In the genomic region with DNA sequence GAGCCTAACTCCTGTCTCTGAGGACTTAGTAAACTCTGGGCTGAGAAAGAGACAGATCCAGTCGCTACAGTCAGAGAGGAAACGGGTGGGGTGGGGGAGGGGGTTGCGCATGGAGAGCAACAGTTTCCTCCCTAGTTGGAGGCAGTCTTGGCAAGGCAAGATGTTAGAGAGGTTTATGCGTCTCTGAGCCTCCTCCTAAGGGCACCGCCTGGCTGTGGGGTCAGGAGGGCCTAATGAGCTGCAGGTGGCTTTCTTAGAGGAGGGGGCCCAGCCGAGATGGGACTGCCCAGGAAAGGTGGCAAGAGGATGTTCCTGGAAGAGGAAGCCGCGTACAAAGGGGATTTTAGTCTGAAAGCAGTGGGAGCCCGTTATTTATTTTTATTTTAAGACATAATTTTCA, we compare ENCODE assay signal across 14 mouse cellular contexts. TPM values are rescaled to one million over a fixed set of nuclear protein-coding genes. Genes with fewer than 3 reads are reported as not detected.
A peak's percentile ranks its signal among the peaks of the same experiment; 100 is the strongest.
DNase-seq lines count a peak whose midpoint lies in the region; ATAC-seq and TF ChIP-seq lines count a peak whose summit lies in the region.
"Had no signal": no experiment of that assay in that cellular context is flagged by ENCODE, and none has a peak within 500 bp of the region (broad histone marks: within the 10 kb centered on the region; RNA-seq: fewer than 3 reads in every experiment).

No protein-coding gene starts in this region.

- WGBS in forebrain, embryonic 11.5 days: 7% methylated on average over 9 of the region's 9 CpGs
- WGBS in forebrain, embryonic 13.5 days: 14% methylated on average over 9 of the region's 9 CpGs
- WGBS in small intestine, adult 2 months: 42% methylated on average over 9 of the region's 9 CpGs

- no peak overlapping the region for H3K4me2 ChIP-seq in forebrain, embryonic 11.5 days (ENCODE audit: low read depth, low read length, severe bottlenecking)
- H3K4me2 ChIP-seq in forebrain, embryonic 13.5 days: no peak overlapping the region

- H3K27ac ChIP-seq in forebrain, embryonic 11.5 days (ENCODE audit: low read depth, low read length): no peak overlapping the region
- H3K27ac ChIP-seq in forebrain, embryonic 13.5 days: no peak overlapping the region
- H3K27ac ChIP-seq in small intestine, adult 2 months (ENCODE audit: insufficient read depth, low read depth, low read length): no peak overlapping the region
- H3K27ac ChIP-seq: intestine, embryonic 15.5 days had no signal

- H3K27me3 ChIP-seq in forebrain, embryonic 11.5 days (ENCODE audit: control insufficient read depth, insufficient read depth, low read length): peaks cover 34% of the 10 kb centered on the region
- H3K27me3 ChIP-seq in forebrain, embryonic 13.5 days: peaks cover 51% of the 10 kb centered on the region
- peaks cover 4% of the 10 kb centered on the region; the same call in 1 of the 2 replicates for H3K27me3 ChIP-seq in small intestine, adult 2 months (ENCODE audit: control insufficient read depth, insufficient read depth, low read length)

- no peaks in the 10 kb centered on the region for H3K9me3 ChIP-seq in forebrain, embryonic 11.5 days (ENCODE audit: control insufficient read depth, low read length)
- H3K9me3 ChIP-seq in forebrain, embryonic 13.5 days (replicated peaks): no peaks in the 10 kb centered on the region
- H3K9me3 ChIP-seq: intestine, embryonic 15.5 days had no signal

- H3K4me3 ChIP-seq in forebrain, embryonic 11.5 days (ENCODE audit: low read depth, low read length): no peak overlapping the region
- no peak overlapping the region for H3K4me3 ChIP-seq in forebrain, embryonic 13.5 days
- peak overlapping the region; percentile 35 for H3K4me3 ChIP-seq in small intestine, adult 2 months (ENCODE audit: low read depth, low read length)
- H3K4me3 ChIP-seq: erythroblast, embryonic 14.5 days had no signal

- peak; percentile 57 for DNase-seq in forebrain, embryonic 11.5 days (ENCODE audit: low spot score)
- peak; percentile 9 for DNase-seq in kidney, postnatal 14 days
- DNase-seq in kidney, postnatal 25 days: no peak
- DNase-seq in thymus, postnatal 0 days (ENCODE audit: low spot score): peak; percentile 52
- no peak for DNase-seq in thymus, adult 18-20 months
- DNase-seq: cerebellum, postnatal 25 days; left cerebral cortex, postnatal 4 days; liver, postnatal 0 days; right cerebral cortex, postnatal 4 days had no signal

- peaks cover 2% of the 10 kb centered on the region for H3K4me1 ChIP-seq in forebrain, embryonic 11.5 days (replicated peaks; ENCODE audit: control insufficient read depth, insufficient read depth, low read length)
- peaks cover 11% of the 10 kb centered on the region for H3K4me1 ChIP-seq in forebrain, embryonic 13.5 days
- H3K4me1 ChIP-seq in small intestine, adult 2 months (ENCODE audit: control insufficient read depth, insufficient read depth, insufficient read length, low read length): peaks cover 15% of the 10 kb centered on the region

- TF ChIP-seq POLR2A in small intestine, adult 2 months (IDR thresholded peaks at IDR 0.05; ENCODE audit: low read depth, low read length): no peak

- TF ChIP-seq CTCF in small intestine, adult 2 months (IDR thresholded peaks at IDR 0.05; ENCODE audit: extremely low read depth, insufficient read length, insufficient replicate concordance, low read depth, low read length): no peak

- H3K9ac ChIP-seq in forebrain, embryonic 11.5 days (ENCODE audit: low read length): no peak overlapping the region
- no peak overlapping the region for H3K9ac ChIP-seq in forebrain, embryonic 13.5 days
- H3K9ac ChIP-seq: liver, postnatal 0 days had no signal

- no peaks in the 10 kb centered on the region for H3K36me3 ChIP-seq in forebrain, embryonic 11.5 days (ENCODE audit: control insufficient read depth, insufficient read depth, low read length)
- H3K36me3 ChIP-seq in forebrain, embryonic 13.5 days (ENCODE audit: poor library complexity, severe bottlenecking): no peaks in the 10 kb centered on the region
- H3K36me3 ChIP-seq in small intestine, adult 2 months (ENCODE audit: control insufficient read depth, insufficient read depth, low read length): peaks cover 14% of the 10 kb centered on the region
- H3K36me3 ChIP-seq: intestine, embryonic 15.5 days had no signal

- no peak for ATAC-seq in forebrain, embryonic 11.5 days (replicated peaks; ENCODE audit: low FRiP score)
- no peak for ATAC-seq in forebrain, embryonic 13.5 days
- ATAC-seq in megakaryocyte-erythroid progenitor cell, adult 5-6 weeks (replicated peaks; ENCODE audit: low FRiP score, low TSS enrichment, poor library complexity, severe bottlenecking): no peak
- ATAC-seq: intestine, embryonic 15.5 days; liver, postnatal 0 days had no signal

RNA-seq across cellular contexts. Expression of a gene that starts 3.5 kb away (rescaled TPM):
- 0.75 and 0.88 TPM in 2 replicates for polyA plus RNA-seq in forebrain, embryonic 11.5 days (2014; fragmentation: Nextera tagmentation; extraction: Ambion mirVana)
- 0.57 and 0.65 TPM in 2 replicates for polyA plus RNA-seq in forebrain, embryonic 13.5 days (2015; fragmentation: Nextera tagmentation; extraction: Ambion mirVana)
- 0.92 and 0.96 TPM in 2 replicates for polyA plus RNA-seq in thymus, postnatal 0 days (2015; fragmentation: Nextera tagmentation; extraction: Ambion mirVana)
- 4.4 and 13.0 TPM in 2 replicates for polyA plus RNA-seq in small intestine, adult 2 months (2012; rRNA removed)
- total RNA-seq in megakaryocyte-erythroid progenitor cell, adult 5-6 weeks (2014; fragmentation: Nextera tagmentation): not detected in 2 replicates
- total RNA-seq in megakaryocyte-erythroid progenitor cell, adult 5-6 weeks (2017): not detected in 2 replicates
- polyA plus RNA-seq: erythroblast, embryonic 14.5 days; liver, postnatal 0 days had no signal

Comparison
In these comparisons a context has a peak if more than half of its experiments do, and no peak if none do; other contexts are left out.
1. DNase-seq: peak in forebrain, embryonic 11.5 days (single experiment), kidney, postnatal 14 days (single experiment) and thymus, postnatal 0 days (single experiment); none in kidney, postnatal 25 days (0 of 2) and thymus, adult 18-20 months (0 of 2).